Mouse (Mus musculus): Measurements from ENCODE around the gene Pax2. TPM values are rescaled to one million over a fixed set of nuclear protein-coding genes. Genes with fewer than 3 reads are reported as not detected.
A peak's percentile ranks its signal among the peaks of the same experiment; 100 is the strongest.
"Not testable (repeated sequence)": the region's sequence is repeated elsewhere in the genome, so short reads cannot be mapped to it uniquely, and the experiment has no call there.

The Pax2 gene
- polyA plus RNA-seq, 1 experiment from 2014 or later: not detected

DNA sequence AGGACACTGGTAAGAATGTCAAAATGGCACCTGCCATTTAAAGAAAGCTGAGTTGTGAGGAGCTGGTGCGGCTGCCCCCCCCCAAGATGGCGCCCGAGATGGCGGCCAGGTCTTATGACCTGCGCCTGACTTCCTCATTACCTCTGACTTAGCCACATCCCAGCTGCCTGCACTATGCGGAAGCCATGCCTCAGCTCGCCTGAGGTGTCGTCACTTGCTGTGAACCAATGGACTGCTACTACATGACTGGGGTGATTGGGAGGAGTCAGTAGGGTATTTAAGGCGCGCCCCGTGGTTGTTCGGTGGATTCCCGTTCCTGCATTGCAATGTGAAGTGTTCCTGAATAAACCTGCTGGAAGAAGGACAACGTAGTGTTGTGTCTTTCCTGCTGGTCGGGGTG lies 86.8 kb downstream of the Pax2 start:
- ATAC-seq (ENCODE audit: insufficient number of reproducible peaks, low FRiP score); H3K4me3 ChIP-seq; H3K4me1 ChIP-seq (replicated peaks); H3K9me3 ChIP-seq (replicated peaks); H3K4me2 ChIP-seq; H3K36me3 ChIP-seq; H3K9ac ChIP-seq; H3K27ac ChIP-seq (ENCODE audit: poor library complexity, severe bottlenecking): not testable (repeated sequence)
- H3K27me3 ChIP-seq (replicated peaks): peaks cover 54% of the 10 kb centered on the region
- WGBS: 80% methylated on average over 15 of the region's 15 CpGs

DNA sequence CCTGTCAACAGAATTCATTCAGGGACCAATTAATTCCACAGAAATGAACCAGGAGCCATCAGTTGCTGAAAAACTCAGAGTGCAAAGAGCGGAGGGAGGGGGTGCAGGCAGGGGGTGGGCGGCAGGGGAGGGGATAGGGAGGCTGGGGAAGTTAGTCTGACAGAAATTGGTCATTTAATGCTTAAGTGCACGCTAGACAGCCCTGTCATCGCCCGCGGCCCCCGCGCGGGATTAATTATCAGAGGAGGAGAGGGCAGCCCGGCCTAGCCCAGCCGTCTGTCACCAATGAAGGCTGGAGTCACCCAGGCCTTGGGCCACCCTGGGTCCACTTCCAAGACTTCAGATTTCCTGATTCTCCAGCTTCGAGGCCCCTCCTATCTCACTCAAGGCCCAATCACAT lies 93.6 kb downstream of the Pax2 start:
- Histone ChIP-seq H3K9me3 (replicated peaks) (no peaks in the 10 kb centered on the region), H3K27ac (ENCODE audit: poor library complexity, severe bottlenecking) (no peak overlapping the region), H3K9ac (no peak overlapping the region), H3K27me3 (replicated peaks) (peaks cover 44% of the 10 kb centered on the region), H3K4me2 (no peak overlapping the region), H3K36me3 (no peaks in the 10 kb centered on the region), H3K4me1 (replicated peaks) (no peaks in the 10 kb centered on the region), H3K4me3 (no peak overlapping the region)
- 74% methylated on average over 12 of the region's 12 CpGs for WGBS
- no peak for ATAC-seq (ENCODE audit: insufficient number of reproducible peaks, low FRiP score)

DNA sequence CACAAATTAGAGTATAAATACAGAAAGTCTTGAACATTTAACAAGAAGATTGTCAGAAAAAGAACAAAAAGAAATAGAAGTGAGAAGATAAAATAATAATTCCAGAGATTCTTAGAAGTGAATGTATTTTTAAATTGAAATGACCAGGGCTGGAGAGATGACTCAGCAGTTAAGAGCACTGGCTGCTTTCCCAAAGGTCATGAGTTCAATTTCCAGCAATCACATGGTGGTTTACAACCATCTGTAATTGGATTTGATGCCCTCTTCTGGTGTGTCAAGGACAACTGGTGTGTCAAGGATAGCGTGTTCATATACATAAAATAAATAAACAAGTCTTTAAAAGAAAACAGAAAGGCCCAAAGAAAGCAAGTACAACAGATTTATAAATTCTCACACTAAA lies 102.8 kb downstream of the Pax2 start:
- ATAC-seq (ENCODE audit: insufficient number of reproducible peaks, low FRiP score): no peak
- Histone ChIP-seq H3K9me3 (replicated peaks) (peaks cover 2% of the 10 kb centered on the region; the same call in 1 of the 2 replicates), H3K27ac (ENCODE audit: poor library complexity, severe bottlenecking) (no peak overlapping the region), H3K4me2 (no peak overlapping the region), H3K4me1 (replicated peaks) (no peaks in the 10 kb centered on the region), H3K4me3 (no peak overlapping the region), H3K9ac (no peak overlapping the region), H3K36me3 (no peaks in the 10 kb centered on the region), H3K27me3 (replicated peaks) (0 out of 2 replicates have a peak, but pooled peaks cover 6% of the 10 kb centered on the region)
- WGBS: 85% methylated on average over 1 of the region's 1 CpGs

DNA sequence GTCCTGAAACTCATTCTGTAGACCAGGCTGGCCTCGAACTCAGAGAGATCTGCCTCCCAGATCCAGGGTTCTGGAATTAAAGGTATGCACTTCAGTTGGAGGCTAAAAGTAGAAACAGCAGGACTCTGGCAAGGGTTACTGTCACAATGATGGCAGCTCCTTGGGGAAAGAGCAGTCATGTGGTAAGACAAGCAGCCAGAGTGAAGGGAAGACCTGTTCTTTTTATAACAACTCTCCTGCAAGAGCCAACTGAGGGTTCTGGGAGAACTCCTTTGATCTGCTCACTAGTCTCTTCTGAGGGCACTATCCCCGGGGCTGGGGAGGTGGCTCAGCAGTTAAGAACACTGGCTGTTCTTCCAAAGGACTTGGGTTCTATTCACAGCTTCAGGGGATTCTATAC lies 112.9 kb downstream of the Pax2 start:
- Histone ChIP-seq H3K9ac (no peak overlapping the region), H3K36me3 (no peaks in the 10 kb centered on the region), H3K4me3 (no peak overlapping the region), H3K27ac (ENCODE audit: poor library complexity, severe bottlenecking) (no peak overlapping the region), H3K4me2 (no peak overlapping the region), H3K9me3 (replicated peaks) (no peaks in the 10 kb centered on the region), H3K27me3 (replicated peaks) (peaks cover 10% of the 10 kb centered on the region; the same call in 1 of the 2 replicates), H3K4me1 (replicated peaks) (no peaks in the 10 kb centered on the region; the same call in 1 of the 2 replicates)
- ATAC-seq (ENCODE audit: insufficient number of reproducible peaks, low FRiP score): no peak
- 26% methylated on average over 2 of the region's 2 CpGs for WGBS

DNA sequence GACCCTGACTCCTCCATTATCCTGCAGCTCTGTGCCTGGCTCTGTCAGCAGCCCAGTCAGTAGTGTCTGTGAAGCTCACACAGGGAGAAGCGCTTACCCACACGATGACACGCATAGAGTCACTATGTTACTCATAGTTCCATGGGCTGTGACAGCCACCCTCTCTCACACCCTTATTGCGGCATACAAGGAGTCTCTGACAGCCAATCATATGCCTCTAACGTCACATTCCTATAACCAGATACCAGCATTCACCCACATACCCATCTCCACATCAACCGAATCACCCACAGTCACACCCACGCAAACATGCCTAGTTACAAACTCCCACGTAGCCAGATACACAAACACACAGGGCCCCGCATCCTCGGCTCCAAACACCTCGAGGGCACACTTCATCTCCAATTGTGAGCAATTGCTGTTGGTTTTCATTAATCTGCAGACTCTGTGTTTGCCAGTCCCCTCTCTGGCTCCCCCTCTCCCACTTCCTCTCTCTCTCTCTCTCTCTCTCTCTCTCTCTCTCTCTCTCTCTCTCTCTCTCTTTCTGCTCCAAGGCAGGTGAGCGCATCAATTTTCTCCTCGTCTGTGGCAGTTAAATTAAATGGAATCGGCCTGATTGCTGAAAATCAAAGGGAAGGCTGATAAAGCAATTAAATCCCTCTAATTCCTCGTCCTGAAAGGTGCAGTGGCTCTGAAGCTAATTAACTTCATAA lies 118.5 kb downstream of the Pax2 start:
- Histone ChIP-seq H3K27ac (ENCODE audit: poor library complexity, severe bottlenecking) (no peak overlapping the region), H3K4me1 (replicated peaks) (no peaks in the 10 kb centered on the region), H3K36me3 (no peaks in the 10 kb centered on the region), H3K4me2 (no peak overlapping the region), H3K4me3 (no peak overlapping the region), H3K9me3 (replicated peaks) (no peaks in the 10 kb centered on the region), H3K27me3 (replicated peaks) (peaks cover 24% of the 10 kb centered on the region), H3K9ac (no peak overlapping the region)
- no peak for ATAC-seq (ENCODE audit: insufficient number of reproducible peaks, low FRiP score)
- WGBS: 62% methylated on average over 15 of the region's 15 CpGs

DNA sequence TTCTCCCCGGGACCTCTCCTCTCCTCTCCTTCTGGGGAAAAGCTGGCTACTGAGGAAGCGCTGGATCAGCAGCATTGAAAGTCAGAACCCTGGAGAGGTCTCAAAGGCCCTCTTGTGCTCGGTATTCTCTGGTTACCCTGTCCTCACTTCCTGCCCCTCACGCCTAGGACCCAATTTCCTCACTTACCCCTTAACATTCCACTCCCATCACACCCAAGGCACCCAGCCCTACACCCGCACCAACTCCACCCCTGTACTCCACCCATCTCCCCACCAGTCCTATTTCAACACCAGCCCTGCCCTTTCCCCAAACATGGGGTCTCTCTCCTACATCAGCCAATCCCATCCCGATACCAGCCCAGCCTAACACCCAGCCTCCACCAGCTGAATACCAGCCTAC lies 119.1 kb downstream of the Pax2 start:
- Histone ChIP-seq H3K27ac (ENCODE audit: poor library complexity, severe bottlenecking) (no peak overlapping the region), H3K4me2 (no peak overlapping the region), H3K4me1 (replicated peaks) (no peaks in the 10 kb centered on the region), H3K4me3 (no peak overlapping the region), H3K36me3 (no peaks in the 10 kb centered on the region), H3K9me3 (replicated peaks) (no peaks in the 10 kb centered on the region), H3K27me3 (replicated peaks) (peaks cover 24% of the 10 kb centered on the region), H3K9ac (no peak overlapping the region)
- ATAC-seq (ENCODE audit: insufficient number of reproducible peaks, low FRiP score): no peak
- WGBS: 27% methylated on average over 6 of the region's 6 CpGs

DNA sequence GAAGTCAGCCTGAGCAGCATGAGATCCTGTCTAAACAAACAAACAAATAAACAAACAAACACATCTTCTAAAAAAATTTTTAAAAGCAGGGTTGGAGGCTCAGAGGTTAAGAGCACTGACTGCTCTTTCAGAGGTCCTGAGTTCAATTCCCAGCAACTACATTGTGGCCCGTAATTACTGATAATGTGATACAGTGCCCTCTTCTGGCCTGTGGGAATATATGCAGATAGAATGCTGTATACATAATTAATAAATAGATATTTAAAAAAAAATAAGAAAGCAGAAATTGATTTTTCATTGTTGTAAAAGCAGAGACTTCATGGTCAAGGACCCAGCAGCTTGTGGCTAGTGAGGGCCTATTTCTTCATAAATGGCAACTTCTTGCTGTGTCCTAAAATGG lies 119.9 kb downstream of the Pax2 start:
- H3K27me3 ChIP-seq (replicated peaks): peaks cover 30% of the 10 kb centered on the region
- H3K4me3 ChIP-seq: no peak overlapping the region
- H3K27ac ChIP-seq (ENCODE audit: poor library complexity, severe bottlenecking): no peak overlapping the region
- 70% methylated on average over 1 of the region's 1 CpGs for WGBS
- no peak overlapping the region for H3K9ac ChIP-seq
- H3K4me1 ChIP-seq (replicated peaks): no peaks in the 10 kb centered on the region
- ATAC-seq (ENCODE audit: insufficient number of reproducible peaks, low FRiP score): no peak
- H3K4me2 ChIP-seq: no peak overlapping the region
- H3K36me3 ChIP-seq: no peaks in the 10 kb centered on the region
- H3K9me3 ChIP-seq (replicated peaks): no peaks in the 10 kb centered on the region

DNA sequence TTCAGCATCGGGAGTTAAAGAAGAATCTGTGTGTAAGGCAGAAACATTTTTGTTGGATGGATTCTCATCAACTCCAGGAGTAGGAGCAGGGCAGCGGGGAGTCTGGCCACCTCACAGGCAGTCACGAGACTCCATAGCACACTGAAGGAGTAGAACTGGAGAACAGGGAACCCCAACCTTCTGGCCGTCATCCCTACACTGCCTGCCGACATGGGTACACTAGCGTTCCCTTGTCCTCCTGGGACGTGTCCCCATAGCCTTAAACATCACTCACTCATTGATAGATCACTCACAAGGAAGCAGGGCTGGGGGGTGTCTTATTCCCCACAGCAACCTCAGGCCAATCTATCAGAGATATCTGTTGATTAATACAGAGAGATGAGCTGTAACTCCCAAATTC lies 120.7 kb downstream of the Pax2 start:
- H3K4me1 ChIP-seq (replicated peaks): peaks cover 6% of the 10 kb centered on the region
- no peaks in the 10 kb centered on the region for H3K9me3 ChIP-seq (replicated peaks)
- H3K4me2 ChIP-seq: no peak overlapping the region
- H3K27ac ChIP-seq (ENCODE audit: poor library complexity, severe bottlenecking): no peak overlapping the region
- no peaks in the 10 kb centered on the region for H3K36me3 ChIP-seq
- H3K27me3 ChIP-seq (replicated peaks): peaks cover 38% of the 10 kb centered on the region
- H3K4me3 ChIP-seq: no peak overlapping the region
- no peak overlapping the region for H3K9ac ChIP-seq
- WGBS: 74% methylated on average over 7 of the region's 7 CpGs
- no peak for ATAC-seq (ENCODE audit: insufficient number of reproducible peaks, low FRiP score)

DNA sequence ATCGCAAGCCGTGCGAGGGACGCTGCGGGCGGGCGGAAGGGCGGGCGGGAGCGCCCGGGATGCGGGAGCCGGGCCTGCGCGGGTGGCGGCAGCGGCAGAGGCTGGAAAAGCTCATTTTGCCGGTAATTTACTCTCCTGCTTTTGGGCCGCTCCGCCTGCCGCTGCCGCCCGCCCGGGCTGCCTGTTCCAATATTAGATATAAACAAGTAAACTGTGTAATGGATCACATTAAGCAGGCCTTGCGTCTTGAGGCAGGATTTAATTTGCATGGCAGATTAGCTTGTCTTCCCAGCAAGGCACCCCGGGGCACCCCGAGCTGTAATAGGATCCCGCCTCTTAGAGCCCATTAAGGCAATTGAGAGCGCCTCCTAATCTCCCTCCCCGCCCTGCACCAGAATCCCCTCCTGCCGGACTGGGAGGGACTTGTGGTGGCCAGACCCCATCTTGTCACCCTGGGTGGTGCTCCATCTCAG lies 126.7 kb downstream of the Pax2 start:
- Histone ChIP-seq H3K4me3 (peak overlapping the region; percentile 47), H3K27ac (ENCODE audit: poor library complexity, severe bottlenecking) (0 out of 2 replicates have a peak overlapping the region, but pooled peaks have one; percentile 32), H3K27me3 (replicated peaks) (peaks cover 50% of the 10 kb centered on the region), H3K4me1 (replicated peaks) (peaks cover 29% of the 10 kb centered on the region), H3K9me3 (replicated peaks) (no peaks in the 10 kb centered on the region), H3K9ac (peak overlapping the region; percentile 65), H3K36me3 (no peaks in the 10 kb centered on the region), H3K4me2 (peak overlapping the region; percentile 73)
- ATAC-seq (ENCODE audit: insufficient number of reproducible peaks, low FRiP score): no peak
- WGBS: 2% methylated on average over 31 of the region's 31 CpGs

DNA sequence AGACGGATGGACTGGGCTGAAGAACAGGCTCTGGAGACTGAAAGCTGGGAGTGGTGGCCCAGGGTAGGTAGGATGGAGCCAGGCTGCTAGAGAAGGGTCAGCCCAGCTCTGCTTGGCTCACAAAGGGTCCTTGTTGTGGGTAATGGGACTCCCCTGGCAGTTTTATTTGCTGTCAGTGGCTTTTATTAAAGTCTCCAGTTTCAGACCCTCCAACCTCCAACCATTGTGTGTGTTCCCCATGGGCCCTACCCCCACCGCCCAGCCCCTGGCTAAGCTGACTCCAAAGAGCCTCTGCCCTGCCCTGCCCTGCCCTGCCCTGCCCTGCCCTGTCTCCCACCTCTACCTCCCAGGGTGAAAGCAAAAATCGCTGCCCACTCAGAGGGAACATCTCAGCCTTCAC lies 128.5 kb downstream of the Pax2 start:
- Histone ChIP-seq H3K4me3 (no peak overlapping the region), H3K4me2 (no peak overlapping the region), H3K27ac (ENCODE audit: poor library complexity, severe bottlenecking) (no peak overlapping the region), H3K9me3 (replicated peaks) (no peaks in the 10 kb centered on the region), H3K36me3 (no peaks in the 10 kb centered on the region), H3K27me3 (replicated peaks) (peaks cover 56% of the 10 kb centered on the region), H3K9ac (no peak overlapping the region), H3K4me1 (replicated peaks) (peaks cover 29% of the 10 kb centered on the region)
- ATAC-seq (ENCODE audit: insufficient number of reproducible peaks, low FRiP score): no peak
- WGBS: 44% methylated on average over 3 of the region's 3 CpGs

DNA sequence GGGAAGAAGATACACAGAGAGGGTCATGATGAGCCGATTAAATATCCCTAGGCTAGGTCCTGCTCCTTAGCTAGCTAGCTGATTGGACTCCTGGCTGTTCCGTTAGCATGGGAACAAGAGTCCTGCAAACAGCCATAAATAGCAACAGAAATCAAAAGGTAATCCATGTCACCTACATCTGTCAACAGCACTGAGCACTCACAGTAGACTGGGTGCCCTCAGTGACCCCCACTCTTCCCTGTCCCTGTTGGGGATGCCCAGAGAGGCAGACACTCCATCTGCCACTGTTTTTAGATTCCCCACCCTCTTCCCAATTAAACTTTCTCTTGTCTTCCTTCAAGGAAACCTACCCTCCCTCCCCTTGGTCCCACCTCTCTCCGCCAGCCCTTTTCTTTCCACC lies 130.6 kb downstream of the Pax2 start:
- 18% methylated on average over 3 of the region's 3 CpGs for WGBS
- peak; percentile 36; the same call in 1 of the 2 replicates for ATAC-seq (ENCODE audit: insufficient number of reproducible peaks, low FRiP score)
- no peaks in the 10 kb centered on the region for H3K9me3 ChIP-seq (replicated peaks)
- no peak overlapping the region for H3K4me3 ChIP-seq
- H3K27me3 ChIP-seq (replicated peaks): peaks cover 56% of the 10 kb centered on the region
- no peaks in the 10 kb centered on the region for H3K36me3 ChIP-seq
- H3K27ac ChIP-seq (ENCODE audit: poor library complexity, severe bottlenecking): peak overlapping the region; percentile 12; the same call in 1 of the 2 replicates
- peak overlapping the region; percentile 11 for H3K4me2 ChIP-seq
- peaks cover 28% of the 10 kb centered on the region for H3K4me1 ChIP-seq (replicated peaks)
- H3K9ac ChIP-seq: no peak overlapping the region

All from heart, embryonic 12.5 days (tissue).